Mouse (Mus musculus): ENCODE results near the gene Tex52. TPM values are rescaled to one million over a fixed set of nuclear protein-coding genes. Genes with fewer than 3 reads are reported as not detected.
"Not testable (repeated sequence)": the region's sequence is repeated elsewhere in the genome, so short reads cannot be mapped to it uniquely, and the experiment has no call there.

Tex52 gene
- total RNA-seq, 2 experiments from 2014 or later: 0.32 to 0.46 TPM

DNA sequence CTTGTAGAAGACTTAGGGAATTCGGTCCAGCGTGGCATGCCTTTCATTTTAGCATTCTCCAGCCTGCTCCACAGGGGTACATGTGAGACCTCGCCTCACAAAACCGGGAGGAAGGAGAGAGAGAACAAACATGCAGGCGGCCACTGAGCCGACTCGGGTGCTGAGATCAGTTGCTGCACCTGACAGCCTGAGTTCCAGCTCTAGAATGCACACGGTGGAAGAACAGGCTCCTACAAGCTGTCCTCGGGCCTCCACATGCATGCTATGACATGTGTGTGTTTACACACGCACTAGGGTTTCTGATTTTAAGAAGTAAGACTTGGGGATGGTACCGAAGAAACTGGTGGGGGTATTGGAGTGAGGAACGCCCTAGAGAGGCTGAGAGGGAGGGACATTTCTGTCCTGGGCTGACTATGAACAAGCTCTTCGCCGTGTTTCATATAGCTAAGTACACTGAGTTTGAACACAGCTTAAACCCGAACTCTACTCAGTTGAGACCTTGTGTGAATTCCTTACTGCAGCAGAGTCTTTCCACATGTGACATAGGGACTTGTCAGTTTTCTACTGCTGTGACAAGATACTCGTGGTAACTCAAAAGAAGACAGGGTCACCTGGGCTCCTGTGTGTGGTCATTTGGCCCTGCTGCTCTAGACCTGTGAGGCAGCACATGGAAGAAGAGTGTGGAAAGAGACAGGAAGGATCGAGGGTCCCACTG lies 1.3 kb downstream of the Tex52 start:
- intact Hi-C loops (cut with DNase I): no loop called here
- no peak for DNase-seq

- intact Hi-C loops (cut with DNase I): no loop called here
Observed at GRCm38 (mm10) chr6:128379636-128380035, 4.4 kb downstream of the Tex52 start.

DNA sequence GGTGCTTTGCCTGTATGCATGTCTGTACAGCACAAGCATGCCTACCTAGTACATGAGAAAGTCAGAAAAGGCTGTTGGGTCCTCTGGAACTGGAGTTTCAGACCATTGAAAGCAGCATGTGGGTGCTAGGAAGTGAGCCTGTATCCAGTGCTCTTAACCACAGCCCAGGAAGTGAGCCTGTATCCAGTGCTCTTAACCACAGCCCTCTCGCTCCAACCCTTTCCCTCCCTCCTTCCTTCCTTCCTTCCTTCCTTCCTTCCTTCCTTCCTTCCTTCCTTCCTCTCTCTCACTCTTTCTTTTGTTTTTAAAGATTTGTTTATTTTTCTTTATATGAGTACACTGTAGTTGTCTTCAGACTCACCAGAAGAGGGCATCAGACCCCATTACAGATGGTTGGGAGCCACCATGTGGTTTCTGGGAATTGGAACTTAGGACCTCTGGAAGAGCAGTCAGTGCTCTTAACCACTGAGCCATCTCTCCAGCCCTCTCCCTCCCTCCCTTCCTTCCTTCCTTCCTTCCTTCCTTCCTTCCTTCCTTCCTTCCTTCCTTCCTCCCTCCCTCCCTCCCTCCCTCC lies 5.4 kb downstream of the Tex52 start:
- DNase-seq; intact Hi-C loops (cut with DNase I): not testable (repeated sequence)

More at GRCm38 (mm10) chr6:128379636-128380035, 4.4 kb downstream of the Tex52 start:
- no peak for DNase-seq

DNA sequence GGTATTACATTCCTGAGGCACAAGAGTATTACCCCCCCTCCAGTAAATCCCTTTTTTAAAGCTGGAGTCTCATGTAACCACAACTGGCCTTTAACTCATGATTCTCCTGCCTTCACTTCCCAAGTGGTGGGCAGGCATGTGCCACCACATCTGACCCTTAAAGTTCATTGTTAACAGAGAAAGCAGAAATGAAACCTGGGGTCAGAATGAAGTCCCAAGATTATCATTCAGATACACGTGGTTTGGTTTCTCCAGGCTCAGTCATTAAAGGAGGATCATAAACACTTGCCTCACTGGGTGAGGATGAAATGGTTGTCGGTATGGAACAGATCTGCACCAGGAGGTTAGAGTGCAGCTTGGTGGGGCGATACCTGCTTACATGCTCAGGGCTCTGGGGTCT lies 6.0 kb downstream of the Tex52 start:
- intact Hi-C loops (cut with DNase I): no loop called here
- DNase-seq: no peak

DNA sequence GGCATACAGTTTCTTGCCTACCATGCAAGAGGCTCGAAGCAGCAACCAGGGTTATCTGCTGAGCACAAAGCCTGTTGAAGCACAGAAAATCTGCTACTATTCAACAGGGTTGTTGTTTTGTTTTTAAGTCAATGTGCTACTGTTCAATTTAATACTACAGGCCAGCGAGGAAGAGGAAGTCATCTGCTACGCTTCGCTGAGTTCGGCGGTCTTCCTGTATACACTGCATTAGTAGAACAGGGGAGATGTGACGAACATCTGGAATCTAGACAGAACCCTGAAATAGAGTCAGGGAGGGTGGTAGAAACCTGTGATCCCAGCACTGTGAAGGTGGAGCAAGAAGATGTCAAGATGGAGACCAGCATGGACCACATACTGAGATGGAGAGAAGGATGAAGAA lies 8.5 kb downstream of the Tex52 start:
- intact Hi-C loops (cut with DNase I): no loop called here
- DNase-seq: no peak

DNA sequence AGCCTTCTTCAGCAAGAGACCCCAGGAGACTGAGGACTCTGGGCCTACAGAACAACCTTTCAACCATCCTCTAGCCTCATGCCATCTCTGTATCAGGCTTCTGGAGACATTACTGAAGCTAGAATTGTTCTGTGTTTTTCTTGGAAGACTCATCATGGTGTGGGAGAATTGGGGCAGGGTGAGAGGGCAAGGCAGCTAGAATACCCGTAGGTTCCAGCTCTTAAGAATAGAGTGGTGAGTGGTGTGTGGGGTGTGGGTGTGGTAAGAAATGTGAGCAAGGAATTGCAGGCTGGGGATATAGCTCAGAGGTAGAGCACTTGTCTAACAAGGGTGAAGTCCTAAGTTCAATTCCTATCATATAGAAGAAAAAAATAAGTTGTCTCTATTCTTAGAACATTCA lies 9.8 kb downstream of the Tex52 start:
- intact Hi-C loops (cut with DNase I): no loop called here

DNA sequence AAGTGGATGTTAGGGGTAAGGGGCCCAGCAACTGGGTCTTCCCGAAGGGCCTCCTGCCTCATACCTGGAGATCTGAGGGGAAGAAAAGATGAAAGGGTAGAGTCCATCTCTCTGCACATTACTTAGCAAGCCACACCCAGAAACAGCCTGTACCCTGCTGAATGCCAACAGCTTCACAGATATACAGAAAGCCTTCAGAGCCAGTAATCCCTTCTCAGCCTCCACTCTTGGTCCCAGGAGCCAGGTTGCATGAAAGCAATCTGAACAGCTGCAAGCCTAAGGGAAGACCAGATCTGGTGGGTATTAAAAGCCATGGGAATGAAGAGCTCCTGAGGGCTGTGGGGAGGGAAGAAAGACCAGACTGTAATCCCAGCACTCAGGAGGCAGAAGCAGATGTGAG lies 13.9 kb downstream of the Tex52 start:
- intact Hi-C loops (cut with DNase I): loop anchor here (2.0 kb wide), 1 partner anchor 24 kb away; no protein-coding TSS in a partner anchor
- no peak for DNase-seq

More for the DNA sequence above, 9.8 kb downstream of the Tex52 start:
- no peak for DNase-seq

DNA sequence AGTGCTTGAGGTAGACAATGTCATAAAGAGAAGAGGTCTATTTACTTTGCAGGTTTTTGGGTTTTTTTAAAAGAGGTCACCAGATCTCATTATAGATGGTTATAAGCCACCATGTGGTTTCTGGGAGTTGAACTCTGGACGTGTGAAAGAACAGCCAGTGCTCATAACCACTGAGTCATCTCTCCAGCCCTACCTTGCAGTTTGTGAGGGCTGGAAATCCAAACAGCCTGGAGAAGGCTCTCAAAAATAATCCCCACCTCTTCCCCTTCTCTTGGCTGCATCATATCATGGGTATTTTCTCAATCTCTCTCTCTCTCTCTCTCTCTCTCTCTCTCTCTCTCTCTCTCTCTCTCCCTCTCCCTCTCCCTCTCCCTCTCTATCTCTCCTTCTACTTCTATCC lies 15.4 kb downstream of the Tex52 start:
- intact Hi-C loops (cut with DNase I): no loop called here
- DNase-seq: no peak

DNA sequence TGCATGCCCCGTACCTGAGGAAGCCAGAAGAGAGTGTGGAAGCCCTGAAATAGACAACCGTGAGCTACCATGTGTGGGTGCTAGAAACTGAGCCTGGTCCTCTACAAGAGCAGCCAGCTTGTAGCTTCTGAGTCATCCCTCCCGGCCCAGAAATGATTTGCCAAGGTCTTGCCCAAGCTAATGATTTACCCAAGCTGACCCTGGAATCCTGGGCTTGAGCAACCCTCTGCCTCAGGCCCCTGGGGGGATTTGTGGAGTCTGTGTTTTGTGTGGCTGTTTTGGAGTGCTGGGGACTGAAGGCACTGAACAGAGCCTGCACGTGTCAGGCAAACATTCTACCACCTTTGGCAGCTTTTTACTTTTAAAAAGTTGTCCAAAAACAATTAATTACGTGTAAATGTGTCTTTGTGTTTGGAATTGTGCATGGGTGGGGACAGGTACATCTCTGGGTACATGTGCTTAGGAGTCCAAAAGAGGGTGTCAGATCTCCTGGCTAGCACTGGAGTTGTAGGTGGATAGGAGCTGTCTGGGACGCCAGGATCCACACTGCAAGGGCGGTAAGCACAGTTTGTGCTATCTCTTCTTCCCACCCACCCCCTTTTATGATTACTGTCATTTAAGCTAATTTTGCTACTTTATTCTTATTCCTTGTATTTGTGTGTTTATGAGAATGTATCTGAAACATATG lies 22.5 kb downstream of the Tex52 start:
- no peak for DNase-seq
- intact Hi-C loops (cut with DNase I): no loop called here

GRCm38 (mm10) chr6:128398996-128399395 lies 23.7 kb downstream of the Tex52 start, which contains the start of gene Nrip2:
Gene Nrip2 (plus strand): TSS chr6:128399296.
- intact Hi-C loops (cut with DNase I): no loop called here

DNA sequence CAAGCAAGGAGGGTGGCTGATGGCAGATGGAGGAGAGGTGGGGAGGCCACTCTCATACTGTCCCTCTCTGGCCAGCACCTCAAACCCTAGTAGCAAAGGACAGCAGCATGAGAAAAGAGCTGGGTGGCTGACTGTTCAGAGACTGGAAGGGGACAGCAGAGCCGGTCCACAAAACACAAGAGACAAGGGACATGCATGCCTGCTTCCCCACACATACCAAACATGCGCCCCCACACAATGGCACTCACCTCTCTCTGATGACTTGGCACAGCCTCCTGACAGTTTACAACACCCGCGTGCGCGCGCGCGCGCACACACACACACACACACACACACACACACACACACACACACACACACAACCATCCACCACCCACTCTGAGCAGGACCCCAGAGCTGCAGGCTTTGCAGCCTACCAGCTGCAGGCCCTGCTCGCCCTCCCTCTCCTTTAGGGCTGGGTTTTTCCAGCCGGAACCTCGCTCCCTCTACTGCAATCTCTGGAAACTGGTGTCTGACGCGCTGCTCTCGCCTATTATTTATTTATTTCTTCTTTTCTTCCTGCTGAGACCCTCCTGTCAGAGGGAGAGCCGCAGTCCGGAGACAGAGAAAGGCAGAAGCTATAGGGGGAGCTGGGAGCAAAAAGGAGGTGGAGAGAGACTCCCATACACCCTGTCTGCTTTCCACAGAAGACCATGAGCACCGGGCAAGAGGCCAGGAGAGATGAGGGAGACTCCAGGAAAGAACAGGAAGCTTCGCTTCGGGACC lies 24.3 kb downstream of the Tex52 start:
- intact Hi-C loops (cut with DNase I): no loop called here
- DNase-seq: peak; percentile 49

More at GRCm38 (mm10) chr6:128398996-128399395, 23.7 kb downstream of the Tex52 start, which contains the start of gene Nrip2:
- no peak for DNase-seq

- DNase-seq: no peak
- intact Hi-C loops (cut with DNase I): loop anchor here (5.0 kb wide), 1 partner anchor 172 kb away; no protein-coding TSS in a partner anchor
Observed at GRCm38 (mm10) chr6:128404708-128405107, 29.5 kb downstream of the Tex52 start.

GRCm38 (mm10) chr6:128408544-128409125 lies 33.4 kb downstream of the Tex52 start:
- intact Hi-C loops (cut with DNase I): loop anchor here (5.0 kb wide), 1 partner anchor 176 kb away; no protein-coding TSS in a partner anchor

GRCm38 (mm10) chr6:128410305-128410704 lies 35.0 kb downstream of the Tex52 start:
- intact Hi-C loops (cut with DNase I): loop anchor here (5.0 kb wide), 1 partner anchor 93 kb away; no protein-coding TSS in a partner anchor
- no peak for DNase-seq

More at GRCm38 (mm10) chr6:128408544-128409125, 33.4 kb downstream of the Tex52 start:
- no peak for DNase-seq

- intact Hi-C loops (cut with DNase I): loop anchor here (5.0 kb wide), 1 partner anchor 94 kb away; no protein-coding TSS in a partner anchor
- DNase-seq: peak; percentile 73
Observed at GRCm38 (mm10) chr6:128411115-128411514, 35.9 kb downstream of the Tex52 start.

DNA sequence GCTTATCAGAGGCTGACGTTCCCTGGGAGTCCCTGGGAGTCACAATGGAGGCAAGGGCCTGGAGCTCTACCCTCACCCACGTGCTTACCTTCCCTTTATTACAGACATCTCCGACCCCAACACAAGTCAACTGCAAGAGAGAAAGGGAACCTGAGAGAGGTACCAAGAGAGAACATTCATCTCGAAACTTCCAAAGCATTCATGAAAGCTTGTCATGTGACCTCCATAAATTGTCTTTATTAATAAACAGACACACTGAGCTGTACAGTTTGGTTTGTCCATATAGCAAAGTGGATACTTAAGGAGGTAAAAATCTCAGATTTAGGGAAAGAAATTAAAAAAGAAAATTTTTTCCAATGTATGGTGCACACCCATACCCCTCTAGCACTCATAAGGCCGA lies 40.9 kb downstream of the Tex52 start:
- intact Hi-C loops (cut with DNase I): no loop called here
- no peak for DNase-seq

DNA sequence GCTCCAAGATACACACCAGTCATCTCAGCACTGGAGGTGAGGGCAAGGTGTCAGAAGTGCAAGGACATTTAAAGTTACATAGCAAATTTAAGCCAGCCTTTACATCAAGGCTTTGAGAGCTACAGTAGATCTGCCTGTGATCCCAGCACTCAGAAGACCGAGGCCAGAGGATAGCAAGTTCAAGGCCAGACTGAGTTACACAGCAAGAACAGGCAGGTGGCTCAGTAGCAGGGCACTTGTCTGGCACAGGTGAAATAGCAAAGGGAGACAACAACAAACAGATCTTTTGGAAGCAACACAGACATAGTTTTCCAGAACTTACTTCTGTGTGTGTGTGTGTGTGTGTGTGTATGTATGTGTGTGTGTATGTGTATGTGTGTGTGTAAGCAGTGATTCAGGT lies 42.8 kb downstream of the Tex52 start:
- DNase-seq: no peak
- intact Hi-C loops (cut with DNase I): no loop called here

- intact Hi-C loops (cut with DNase I): no loop called here
- DNase-seq: no peak
Observed at GRCm38 (mm10) chr6:128421036-128421435, 45.8 kb downstream of the Tex52 start.

- intact Hi-C loops (cut with DNase I): no loop called here
- DNase-seq: no peak
Observed at GRCm38 (mm10) chr6:128421480-128421879, 46.2 kb downstream of the Tex52 start.

All from left cerebral cortex, postnatal 4 days (tissue).